Mouse (Mus musculus): ENCODE data around the gene Mup12.
"Not testable (repeated sequence)": the region's sequence is repeated elsewhere in the genome, so short reads cannot be mapped to it uniquely, and the experiment has no call there.

Gene Mup12

GRCm38 (mm10) chr4:60741226-60741625, at the start of gene Mup12:
Mup12 (minus strand) TSS chr4:60741326.
- DNase-seq (ENCODE audit: low spot score), result not testable (repeated sequence)

Measured in spleen, adult 12 weeks (tissue).